Mouse (Mus musculus): Measurements from ENCODE around the gene Elmod3.
"Not testable (repeated sequence)": the region's sequence is repeated elsewhere in the genome, so short reads cannot be mapped to it uniquely, and the experiment has no call there.

Gene Elmod3

DNA sequence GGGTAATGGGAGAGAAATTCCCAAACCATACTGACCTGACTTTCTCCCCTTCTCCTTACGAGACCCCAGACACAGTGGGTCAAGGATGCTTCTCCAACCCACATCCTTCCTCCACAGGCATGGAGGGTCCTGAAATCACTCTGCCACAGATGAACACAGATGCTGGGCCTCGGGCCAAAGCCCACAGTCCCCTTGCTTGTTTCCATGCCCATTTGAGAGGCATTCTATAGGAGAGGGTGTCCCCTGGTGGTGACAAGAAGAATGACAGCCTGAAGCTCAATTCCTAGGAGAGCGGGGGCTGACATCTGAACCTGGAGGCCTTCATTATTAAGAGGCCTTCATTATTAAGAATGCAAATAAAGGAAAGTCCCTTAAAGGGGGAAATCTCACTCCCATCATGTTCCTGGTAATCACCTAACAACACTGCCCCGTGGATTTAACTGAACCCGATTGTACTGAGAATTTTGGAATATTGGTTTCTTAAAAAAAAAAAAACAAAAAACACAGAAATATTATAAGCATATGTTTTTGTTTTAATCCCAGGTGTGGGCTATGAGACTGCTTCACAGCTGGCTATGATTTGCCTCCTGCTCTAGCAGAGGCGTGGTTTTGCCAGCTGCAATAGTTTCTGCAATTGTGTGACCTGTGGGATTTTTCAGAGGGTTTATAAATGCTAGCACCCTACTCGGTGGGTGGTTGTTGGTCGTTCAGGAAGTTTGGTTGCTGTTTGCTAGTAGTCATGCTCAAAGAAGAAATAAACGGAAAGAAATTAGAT, 64.0 kb downstream of the Elmod3 start:
- DNase-seq (ENCODE audit: low spot score), result peak; percentile 92

DNA sequence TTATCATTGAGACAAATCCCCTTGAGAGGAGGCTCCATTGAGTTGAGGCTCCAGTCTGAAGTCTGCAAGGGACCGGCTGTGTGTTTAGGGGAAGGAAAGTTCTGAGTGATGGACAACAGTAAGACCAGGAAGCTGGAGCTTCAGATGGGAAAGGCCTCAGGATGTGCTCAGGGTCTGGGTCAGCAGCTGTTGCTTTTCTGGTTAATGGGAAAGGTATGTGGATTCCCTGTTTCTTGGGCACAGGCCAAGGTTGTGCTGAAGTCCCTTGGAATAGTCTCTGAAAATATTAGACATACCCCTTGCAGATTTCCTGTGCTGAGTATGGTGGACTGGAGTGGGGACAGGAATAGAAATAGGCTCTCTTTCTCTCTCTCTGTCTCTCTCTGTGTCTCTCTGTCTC, 64.7 kb downstream of the Elmod3 start:
- not testable (repeated sequence) for DNase-seq (ENCODE audit: low spot score)

DNA sequence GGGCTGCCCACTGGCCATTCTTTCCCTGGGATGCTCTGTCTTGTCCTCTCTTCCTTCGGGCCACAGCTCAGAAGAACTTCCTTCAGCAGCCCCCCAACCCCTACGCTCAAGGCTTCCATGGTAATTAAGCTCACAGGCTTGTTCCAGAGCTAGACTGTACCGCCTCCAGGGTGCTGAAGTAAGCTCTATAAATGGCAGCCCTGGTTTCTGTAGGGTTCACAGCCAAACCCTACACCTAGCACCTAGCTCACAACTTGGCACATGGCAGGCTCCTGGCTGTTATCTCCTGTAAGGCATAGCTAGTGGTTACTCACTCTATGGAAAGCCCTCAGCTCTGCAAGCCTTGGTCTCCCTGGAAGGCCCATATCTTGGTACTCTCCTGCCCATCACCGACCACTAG, 65.6 kb downstream of the Elmod3 start:
- no peak for DNase-seq (ENCODE audit: low spot score)

DNA sequence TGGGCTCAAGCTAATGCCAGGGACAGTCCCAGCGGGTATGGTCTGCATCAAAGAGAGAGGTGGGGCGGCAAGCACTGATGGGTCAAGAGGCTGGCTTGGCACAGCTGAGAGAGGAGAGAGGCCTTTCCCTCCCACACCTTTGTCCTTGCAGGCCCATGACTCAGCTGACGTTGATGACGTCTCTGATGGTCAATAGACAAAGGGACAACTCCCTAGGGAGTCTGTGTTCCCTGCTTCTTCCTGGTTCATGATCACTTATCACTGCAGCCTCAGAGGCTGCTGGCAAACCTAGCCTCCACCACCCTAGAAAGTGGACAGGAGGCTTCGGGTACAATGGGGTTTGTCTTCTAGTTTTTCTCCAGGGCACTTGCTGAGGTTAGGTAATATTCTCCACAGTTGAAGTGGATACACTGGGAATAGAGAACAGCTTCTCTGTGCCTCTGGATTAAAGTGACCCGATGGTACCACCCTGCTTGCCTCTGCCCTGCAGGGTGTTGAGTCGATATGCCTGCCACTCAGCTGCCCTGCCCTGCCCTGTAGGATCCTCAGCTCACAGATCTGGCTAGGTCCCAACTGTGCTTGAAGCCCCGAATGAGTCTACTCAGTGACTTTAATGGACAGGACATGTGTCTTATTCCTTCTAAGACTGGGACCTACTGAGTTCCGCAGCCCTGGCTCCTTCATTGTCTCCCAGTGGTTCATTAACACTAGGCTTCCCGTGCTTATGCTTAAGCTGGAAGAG, 69.6 kb downstream of the Elmod3 start:
- DNase-seq (ENCODE audit: low spot score), result no peak

DNA sequence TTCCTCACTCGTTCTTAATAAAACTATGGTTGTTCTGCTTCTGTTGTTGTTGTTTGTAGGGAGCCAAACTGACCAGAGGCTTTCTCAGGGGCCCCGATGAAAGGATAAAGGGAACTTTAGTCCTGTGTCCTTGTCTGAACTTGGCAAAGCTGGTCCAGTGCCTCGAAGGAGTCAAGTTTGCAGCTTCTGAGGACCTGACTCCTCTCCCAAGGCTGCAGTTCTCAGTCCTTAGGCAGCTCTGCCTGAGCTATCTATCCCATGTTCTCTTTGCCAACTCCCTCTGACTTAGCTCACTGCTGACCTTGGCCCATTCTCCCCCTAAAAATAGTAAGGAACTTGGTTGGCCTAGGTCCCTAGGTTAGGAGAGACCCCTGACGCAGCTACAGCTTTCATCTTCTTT, 71.1 kb downstream of the Elmod3 start:
- no peak for DNase-seq (ENCODE audit: low spot score)

DNA sequence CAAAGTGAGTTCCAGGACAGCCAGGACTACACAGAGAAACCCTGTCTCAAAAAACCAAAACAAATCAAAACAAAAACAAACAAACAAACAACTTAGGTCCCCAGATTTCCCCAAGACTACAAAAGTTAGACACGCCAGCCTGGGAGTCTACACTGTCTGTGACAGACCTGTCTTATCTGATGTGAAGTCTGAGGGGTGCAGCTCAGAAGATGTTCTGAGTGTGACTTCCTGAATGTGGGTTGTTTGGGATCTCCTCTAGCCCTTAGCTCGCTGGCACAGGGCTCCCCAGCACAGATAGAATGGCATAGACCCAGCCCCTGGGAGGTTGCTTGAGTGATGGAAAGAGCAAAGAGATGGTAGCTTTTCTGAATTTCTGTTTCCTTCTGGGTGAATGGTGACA, 74.1 kb downstream of the Elmod3 start:
- DNase-seq (ENCODE audit: low spot score), result no peak

DNA sequence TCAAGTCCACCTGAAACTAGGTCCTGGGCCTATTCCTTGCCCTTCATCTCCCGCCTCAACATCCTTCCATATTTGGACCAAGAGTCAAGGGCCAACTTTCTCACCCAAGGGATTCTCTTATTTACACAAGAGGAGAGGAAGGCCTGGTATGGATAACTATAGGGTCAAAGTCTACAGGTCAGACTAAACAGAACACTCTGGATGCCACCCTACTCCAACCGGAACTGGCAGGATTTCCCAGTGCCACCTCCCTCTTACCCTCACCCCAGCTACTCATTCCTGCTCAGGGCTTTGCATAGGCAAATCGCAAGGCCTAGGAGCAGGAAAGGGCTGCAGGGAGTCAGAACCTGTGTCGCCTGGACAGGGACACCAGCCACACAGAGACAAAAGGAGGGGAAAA, 75.0 kb downstream of the Elmod3 start:
- no peak for DNase-seq (ENCODE audit: low spot score)

DNA sequence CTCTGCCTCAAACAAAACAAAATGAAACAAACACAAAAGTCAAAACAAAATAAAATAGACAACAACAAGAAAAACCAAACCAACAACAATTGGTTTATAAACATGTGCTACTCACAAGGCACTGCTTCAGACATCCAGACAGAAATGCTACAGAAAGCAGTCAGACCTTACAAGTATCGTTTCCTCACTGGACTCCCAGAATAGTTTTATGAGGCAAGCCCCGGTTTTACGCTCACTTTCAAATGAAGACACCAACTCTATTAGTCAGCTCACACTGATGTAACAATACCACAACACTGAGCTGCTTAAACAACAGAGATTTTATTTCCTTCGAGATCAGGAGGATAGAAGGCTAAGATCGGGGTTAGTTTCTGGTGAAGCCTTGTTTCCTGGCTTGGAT, 75.9 kb downstream of the Elmod3 start:
- no peak for DNase-seq (ENCODE audit: low spot score)

DNA sequence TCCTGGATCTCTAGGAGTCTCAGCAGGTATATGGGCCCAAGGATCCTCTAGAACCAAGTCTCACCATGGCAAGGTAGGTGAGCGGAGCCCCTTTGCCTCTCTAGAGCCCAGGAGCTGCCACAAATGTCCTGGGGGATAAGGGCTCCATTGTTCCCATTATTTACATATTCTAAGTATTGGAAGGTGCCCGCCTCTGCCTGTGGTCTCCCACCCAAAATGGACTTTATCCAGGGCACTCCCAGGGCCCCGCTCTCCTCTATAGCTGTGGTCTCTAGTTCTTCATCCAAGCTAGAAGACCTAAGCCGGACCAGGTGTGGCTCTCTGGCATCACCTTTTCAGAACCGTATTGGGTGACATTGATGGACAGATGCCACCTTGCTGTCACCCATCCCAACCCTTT, 76.6 kb downstream of the Elmod3 start, which contains the start of gene Sh2d6:
Gene Sh2d6 (minus strand): TSS at position 101 of the 400 bp plus-strand sequence.
- DNase-seq (ENCODE audit: low spot score), result no peak

DNA sequence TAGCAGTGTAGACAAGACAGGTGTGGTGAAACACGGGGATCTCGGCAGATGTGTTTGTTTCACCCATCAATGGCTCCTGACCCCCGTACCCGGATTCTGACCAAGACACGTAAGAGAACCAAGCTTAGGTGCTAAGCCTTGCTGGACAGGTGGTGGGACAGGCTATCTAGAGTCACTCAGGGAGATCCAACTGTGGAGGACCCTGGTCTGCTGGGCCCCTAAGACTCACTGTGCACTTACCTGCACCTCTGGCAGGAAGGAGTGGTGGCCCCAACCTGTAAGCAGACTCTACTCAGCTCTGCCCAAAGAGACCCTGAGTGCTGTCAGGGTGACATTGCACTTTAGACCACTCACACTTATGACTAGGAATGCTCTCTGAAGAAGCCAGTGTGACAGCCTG, 77.3 kb downstream of the Elmod3 start:
- DNase-seq (ENCODE audit: low spot score), result no peak

DNA sequence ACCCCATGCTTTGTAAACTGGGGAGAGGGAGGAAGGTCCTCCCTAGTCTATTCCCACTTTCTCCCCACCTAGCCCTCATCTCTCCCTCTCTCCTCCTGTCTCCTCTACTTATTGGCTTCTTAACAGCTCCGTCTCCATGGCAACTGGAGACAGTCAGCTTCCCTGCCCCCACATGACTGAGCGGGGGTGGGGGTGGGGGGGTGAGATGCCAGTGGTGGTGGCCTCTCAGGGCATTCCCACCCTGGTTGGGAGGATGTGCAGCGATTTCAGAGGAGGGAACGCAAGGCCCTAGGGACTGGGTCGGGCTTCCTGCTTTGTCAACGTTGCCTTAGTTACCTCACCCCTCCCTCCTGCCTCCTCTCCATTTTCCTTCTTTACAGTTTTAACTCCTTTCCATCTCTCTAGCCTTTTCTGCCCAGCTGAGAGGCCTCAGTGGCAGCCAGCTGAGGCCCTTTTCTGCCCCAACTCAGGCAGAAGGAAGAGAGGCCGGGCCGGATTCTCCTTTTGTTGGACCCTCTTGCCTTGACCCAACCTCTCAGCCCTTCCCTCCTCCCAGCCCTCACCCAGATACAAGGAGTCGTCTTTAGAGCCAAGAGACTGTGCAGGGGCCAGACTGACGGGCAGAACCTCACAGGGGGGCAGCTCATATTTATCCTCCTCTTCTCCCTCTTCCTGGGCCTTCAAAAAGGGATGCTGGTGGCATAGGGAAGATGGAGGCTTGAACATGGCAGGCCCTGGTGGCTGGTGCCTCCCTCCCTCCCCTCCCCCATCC, 78.1 kb downstream of the Elmod3 start:
- peak; percentile 84 for DNase-seq (ENCODE audit: low spot score)

DNA sequence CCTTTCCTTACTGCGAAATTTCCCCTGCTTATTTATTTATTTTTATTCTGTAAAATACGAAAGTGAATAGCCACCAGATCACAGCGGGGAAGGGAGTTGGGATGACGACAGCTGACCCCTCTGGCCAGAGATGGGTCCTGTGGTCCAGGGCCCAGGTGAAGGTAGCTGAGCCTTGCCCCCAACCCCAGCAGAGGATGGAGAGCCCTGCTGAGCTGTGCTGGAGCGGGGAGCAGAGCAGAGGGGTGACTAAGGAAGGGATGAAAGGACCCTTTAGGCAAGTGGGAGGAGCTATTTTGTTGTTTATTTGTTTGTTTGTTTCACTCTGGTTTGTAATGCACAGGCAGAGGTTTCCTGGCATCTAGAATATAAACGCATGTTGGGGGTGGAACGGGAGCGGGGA, 78.9 kb downstream of the Elmod3 start:
- DNase-seq (ENCODE audit: low spot score), result no peak

DNA sequence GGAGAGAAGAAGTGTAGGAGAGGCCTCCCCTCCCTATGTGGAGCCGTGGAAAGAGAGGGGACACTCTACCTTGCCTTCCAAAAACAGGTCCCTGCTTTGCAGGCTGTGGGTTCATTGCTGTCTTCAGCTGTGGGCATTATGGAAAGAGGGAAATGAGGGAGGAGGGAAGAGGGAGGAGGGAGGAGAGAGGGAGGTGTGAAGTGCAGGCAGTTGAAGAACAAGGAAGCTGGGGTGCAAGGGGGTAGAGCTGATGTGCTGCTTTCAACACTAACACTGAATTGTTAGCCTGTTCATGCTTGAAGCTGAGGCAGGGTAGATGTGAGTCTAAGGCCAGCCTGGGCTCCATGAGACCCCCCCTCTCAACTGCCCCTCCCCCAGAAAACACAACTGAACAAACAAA, 79.4 kb downstream of the Elmod3 start:
- DNase-seq (ENCODE audit: low spot score), result no peak

Data from embryo, embryonic 10.5 days (tissue).